Mouse (Mus musculus): ENCODE data around the gene Dmbt1. TPM values are rescaled to one million over a fixed set of nuclear protein-coding genes. Genes with fewer than 3 reads are reported as not detected.

Dmbt1 gene
- polyA plus RNA-seq (2012; rRNA removed) = 0.02 TPM in 1 of 2 replicates, not detected in the other

- Histone ChIP-seq H3K36me3 (ENCODE audit: control insufficient read depth, insufficient read depth, low read length) (no peaks in the 10 kb centered on the region), H3K27ac (ENCODE audit: insufficient read depth, low read depth, low read length) (no peak within 1 kb of the TSS), H3K4me1 (ENCODE audit: control insufficient read depth, insufficient read depth, low read length) (no peaks in the 10 kb centered on the region), H3K27me3 (replicated peaks; ENCODE audit: control insufficient read depth, insufficient read depth, low read length) (no peaks in the 10 kb centered on the region), H3K4me3 (ENCODE audit: insufficient read depth, low read depth, low read length) (no peak within 1 kb of the TSS)
- WGBS = 59% methylated on average over 5 of the region's 5 CpGs
- no peak for DNase-seq
- no peak for TF ChIP-seq POLR2A (IDR thresholded peaks at IDR 0.05; ENCODE audit: low read depth, low read length)
- TF ChIP-seq CTCF (conservative IDR thresholded peaks at IDR 0.05; ENCODE audit: insufficient read depth, insufficient read length, low read depth, low read length) = no peak
Observed at GRCm38 (mm10) chr7:131031755-131032154, at the start of gene Dmbt1. Gene Dmbt1 (plus strand): TSS chr7:131032053.

- H3K4me3 ChIP-seq (ENCODE audit: insufficient read depth, low read depth, low read length) = no peak overlapping the region
- peak; percentile 48 for DNase-seq
Observed at GRCm38 (mm10) chr7:130982371-130982770, 49.5 kb upstream of the Dmbt1 start.

GRCm38 (mm10) chr7:130982881-130983280 is 49.0 kb upstream of the Dmbt1 start:
- no peaks in the 10 kb centered on the region for H3K4me1 ChIP-seq (ENCODE audit: control insufficient read depth, insufficient read depth, low read length)
- no peak for TF ChIP-seq CTCF (conservative IDR thresholded peaks at IDR 0.05; ENCODE audit: insufficient read depth, insufficient read length, low read depth, low read length)
- TF ChIP-seq POLR2A (IDR thresholded peaks at IDR 0.05; ENCODE audit: low read depth, low read length) = no peak
- no peaks in the 10 kb centered on the region for H3K36me3 ChIP-seq (ENCODE audit: control insufficient read depth, insufficient read depth, low read length)
- no peak overlapping the region for H3K4me3 ChIP-seq (ENCODE audit: insufficient read depth, low read depth, low read length)
- no peak for DNase-seq
- H3K27ac ChIP-seq (ENCODE audit: insufficient read depth, low read depth, low read length) = no peak overlapping the region
- no peaks in the 10 kb centered on the region for H3K27me3 ChIP-seq (replicated peaks; ENCODE audit: control insufficient read depth, insufficient read depth, low read length)
- 74% methylated on average over 3 of the region's 3 CpGs for WGBS

More at GRCm38 (mm10) chr7:130982371-130982770, 49.5 kb upstream of the Dmbt1 start:
- no peak for TF ChIP-seq CTCF (conservative IDR thresholded peaks at IDR 0.05; ENCODE audit: insufficient read depth, insufficient read length, low read depth, low read length)
- no peak for TF ChIP-seq POLR2A (IDR thresholded peaks at IDR 0.05; ENCODE audit: low read depth, low read length)
- no peaks in the 10 kb centered on the region for H3K36me3 ChIP-seq (ENCODE audit: control insufficient read depth, insufficient read depth, low read length)
- H3K27ac ChIP-seq (ENCODE audit: insufficient read depth, low read depth, low read length) = no peak overlapping the region
- WGBS = 45% methylated on average over 4 of the region's 4 CpGs
- H3K4me1 ChIP-seq (ENCODE audit: control insufficient read depth, insufficient read depth, low read length) = no peaks in the 10 kb centered on the region
- H3K27me3 ChIP-seq (replicated peaks; ENCODE audit: control insufficient read depth, insufficient read depth, low read length) = no peaks in the 10 kb centered on the region

- Histone ChIP-seq H3K4me3 (ENCODE audit: insufficient read depth, low read depth, low read length) (no peak overlapping the region), H3K27me3 (replicated peaks; ENCODE audit: control insufficient read depth, insufficient read depth, low read length) (no peaks in the 10 kb centered on the region), H3K4me1 (ENCODE audit: control insufficient read depth, insufficient read depth, low read length) (no peaks in the 10 kb centered on the region), H3K36me3 (ENCODE audit: control insufficient read depth, insufficient read depth, low read length) (no peaks in the 10 kb centered on the region), H3K27ac (ENCODE audit: insufficient read depth, low read depth, low read length) (no peak overlapping the region)
- no peak for DNase-seq
- WGBS = 79% methylated on average over 7 of the region's 7 CpGs
- TF ChIP-seq POLR2A (IDR thresholded peaks at IDR 0.05; ENCODE audit: low read depth, low read length) (no peak), CTCF (conservative IDR thresholded peaks at IDR 0.05; ENCODE audit: insufficient read depth, insufficient read length, low read depth, low read length) (no peak)
Observed at GRCm38 (mm10) chr7:130984294-130984693, 47.6 kb upstream of the Dmbt1 start.

- no peak for DNase-seq
- H3K27ac ChIP-seq (ENCODE audit: insufficient read depth, low read depth, low read length) = no peak overlapping the region
- H3K4me3 ChIP-seq (ENCODE audit: insufficient read depth, low read depth, low read length) = no peak overlapping the region
- H3K36me3 ChIP-seq (ENCODE audit: control insufficient read depth, insufficient read depth, low read length) = no peaks in the 10 kb centered on the region
- H3K27me3 ChIP-seq (replicated peaks; ENCODE audit: control insufficient read depth, insufficient read depth, low read length) = no peaks in the 10 kb centered on the region
- 72% methylated on average over 12 of the region's 12 CpGs for whole genome bisulfite sequencing
- H3K4me1 ChIP-seq (ENCODE audit: control insufficient read depth, insufficient read depth, low read length) = no peaks in the 10 kb centered on the region
- TF ChIP-seq CTCF (conservative IDR thresholded peaks at IDR 0.05; ENCODE audit: insufficient read depth, insufficient read length, low read depth, low read length) (no peak), POLR2A (IDR thresholded peaks at IDR 0.05; ENCODE audit: low read depth, low read length) (no peak)
Observed at GRCm38 (mm10) chr7:130985193-130985592, 46.7 kb upstream of the Dmbt1 start.

GRCm38 (mm10) chr7:130985716-130986115 is 46.1 kb upstream of the Dmbt1 start:
- 86% methylated on average over 3 of the region's 3 CpGs for WGBS
- H3K27ac ChIP-seq (ENCODE audit: insufficient read depth, low read depth, low read length) = no peak overlapping the region

GRCm38 (mm10) chr7:130988146-130988545 is 43.7 kb upstream of the Dmbt1 start:
- Histone ChIP-seq H3K4me1 (ENCODE audit: control insufficient read depth, insufficient read depth, low read length) (no peaks in the 10 kb centered on the region), H3K4me3 (ENCODE audit: insufficient read depth, low read depth, low read length) (no peak overlapping the region), H3K27me3 (replicated peaks; ENCODE audit: control insufficient read depth, insufficient read depth, low read length) (no peaks in the 10 kb centered on the region), H3K27ac (ENCODE audit: insufficient read depth, low read depth, low read length) (no peak overlapping the region), H3K36me3 (ENCODE audit: control insufficient read depth, insufficient read depth, low read length) (no peaks in the 10 kb centered on the region)
- no peak for DNase-seq
- TF ChIP-seq CTCF (conservative IDR thresholded peaks at IDR 0.05; ENCODE audit: insufficient read depth, insufficient read length, low read depth, low read length) = no peak
- TF ChIP-seq POLR2A (IDR thresholded peaks at IDR 0.05; ENCODE audit: low read depth, low read length) = no peak
- WGBS = 75% methylated on average over 5 of the region's 5 CpGs

More at GRCm38 (mm10) chr7:130985716-130986115, 46.1 kb upstream of the Dmbt1 start:
- Histone ChIP-seq H3K36me3 (ENCODE audit: control insufficient read depth, insufficient read depth, low read length) (no peaks in the 10 kb centered on the region), H3K4me3 (ENCODE audit: insufficient read depth, low read depth, low read length) (no peak overlapping the region), H3K27me3 (replicated peaks; ENCODE audit: control insufficient read depth, insufficient read depth, low read length) (no peaks in the 10 kb centered on the region), H3K4me1 (ENCODE audit: control insufficient read depth, insufficient read depth, low read length) (no peaks in the 10 kb centered on the region)
- TF ChIP-seq POLR2A (IDR thresholded peaks at IDR 0.05; ENCODE audit: low read depth, low read length) (no peak), CTCF (conservative IDR thresholded peaks at IDR 0.05; ENCODE audit: insufficient read depth, insufficient read length, low read depth, low read length) (no peak)
- DNase-seq = no peak

Data from kidney, adult 2 months (tissue).